Mouse (Mus musculus): ENCODE results near the gene Atg4a-ps. TPM values are rescaled to one million over a fixed set of nuclear protein-coding genes. Genes with fewer than 3 reads are reported as not detected.
"Not testable (repeated sequence)": the region's sequence is repeated elsewhere in the genome, so short reads cannot be mapped to it uniquely, and the experiment has no call there.

The Atg4a-ps gene
- 0.28 and 0.41 TPM in 2 replicates for polyA plus RNA-seq (2012; rRNA removed)

GRCm38 (mm10) chr3:103645968-103646367 is at the start of gene Atg4a-ps:
Atg4a-ps (minus strand) TSS chr3:103646068.
- DNase-seq (ENCODE audit: low spot score) = not testable (repeated sequence)

GRCm38 (mm10) chr3:103695556-103695955 is 49.7 kb upstream of the Atg4a-ps start:
- no peak for DNase-seq (ENCODE audit: low spot score)

GRCm38 (mm10) chr3:103690506-103690905 is 44.6 kb upstream of the Atg4a-ps start:
- DNase-seq (ENCODE audit: low spot score) = no peak

DNA sequence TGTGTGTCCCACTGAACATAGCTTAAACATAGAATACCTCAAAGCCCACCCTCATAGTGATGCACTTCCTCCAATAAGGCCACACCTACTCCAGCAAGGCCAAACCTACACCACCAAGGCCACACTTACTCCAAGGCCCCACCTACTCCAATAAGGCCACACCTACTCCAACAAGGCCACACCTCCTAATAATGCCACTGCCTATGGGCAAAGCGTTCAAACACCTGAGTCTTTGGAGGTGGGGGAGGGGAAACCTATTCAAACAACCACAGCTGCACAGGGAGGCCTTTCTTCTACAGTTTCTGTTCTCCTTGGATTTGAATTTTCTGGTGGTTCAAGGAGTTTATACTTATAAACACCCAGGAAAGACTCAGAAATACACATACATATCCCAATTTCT is 43.2 kb upstream of the Atg4a-ps start:
- no peak for DNase-seq (ENCODE audit: low spot score)

DNA sequence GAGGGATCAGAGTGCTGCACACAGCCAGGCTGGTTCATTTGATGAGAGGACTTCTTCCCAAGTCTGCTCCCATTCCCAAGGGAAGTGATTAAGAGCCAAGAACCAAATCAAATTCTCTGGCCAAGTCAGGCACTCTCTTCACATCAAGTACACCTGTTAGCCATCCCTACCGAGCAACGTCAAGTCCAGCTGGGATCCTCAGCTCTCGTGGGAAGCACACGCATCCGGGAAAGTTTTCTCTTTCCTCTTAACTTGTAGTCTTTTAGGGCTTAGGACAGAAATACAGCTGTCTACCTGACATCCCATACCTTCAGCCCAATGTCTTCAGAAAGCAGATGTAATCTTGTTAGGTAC is 38.1 kb upstream of the Atg4a-ps start:
- DNase-seq (ENCODE audit: low spot score) = no peak

DNA sequence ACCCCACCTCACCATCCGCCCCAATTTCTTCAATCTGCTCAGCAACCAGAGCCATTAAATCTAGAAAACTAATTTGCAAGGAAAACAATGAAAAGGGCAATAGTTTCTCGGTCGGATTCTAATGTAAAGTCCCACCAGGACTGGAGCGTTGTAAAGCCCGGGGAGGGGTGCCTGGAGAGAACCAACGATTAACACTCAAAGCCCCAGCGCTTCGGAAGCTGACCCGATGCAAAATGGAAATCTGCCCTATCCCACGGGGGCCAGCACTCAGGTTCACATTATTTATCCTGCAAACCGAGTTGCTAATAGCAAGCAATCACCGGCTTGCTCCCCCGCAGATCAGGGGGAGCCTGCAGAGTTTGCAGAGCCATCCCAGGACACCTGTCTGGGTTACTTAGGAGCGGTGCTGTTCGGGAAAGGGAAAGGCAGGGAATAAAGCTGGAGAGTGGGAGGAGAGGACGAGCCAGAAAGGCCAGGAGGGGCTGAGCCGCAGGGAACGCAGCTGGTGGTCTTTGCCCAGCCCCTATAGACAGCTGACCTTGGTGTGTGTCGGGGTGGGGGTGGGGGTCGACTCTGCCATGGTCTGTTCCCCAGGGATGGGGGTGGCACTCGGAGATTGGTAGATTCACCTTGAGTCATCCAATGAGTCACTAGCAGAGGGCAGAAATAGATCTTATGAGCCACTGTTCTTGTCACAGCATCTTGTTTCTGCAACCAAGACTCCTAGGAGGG is 37.5 kb upstream of the Atg4a-ps start:
- DNase-seq (ENCODE audit: low spot score) = no peak

- DNase-seq (ENCODE audit: low spot score) = no peak
Observed at GRCm38 (mm10) chr3:103682473-103682872, 36.6 kb upstream of the Atg4a-ps start.

GRCm38 (mm10) chr3:103678811-103679210 is 32.9 kb upstream of the Atg4a-ps start:
- DNase-seq (ENCODE audit: low spot score) = no peak

GRCm38 (mm10) chr3:103672716-103673115 is 26.8 kb upstream of the Atg4a-ps start:
- no peak for DNase-seq (ENCODE audit: low spot score)

DNA sequence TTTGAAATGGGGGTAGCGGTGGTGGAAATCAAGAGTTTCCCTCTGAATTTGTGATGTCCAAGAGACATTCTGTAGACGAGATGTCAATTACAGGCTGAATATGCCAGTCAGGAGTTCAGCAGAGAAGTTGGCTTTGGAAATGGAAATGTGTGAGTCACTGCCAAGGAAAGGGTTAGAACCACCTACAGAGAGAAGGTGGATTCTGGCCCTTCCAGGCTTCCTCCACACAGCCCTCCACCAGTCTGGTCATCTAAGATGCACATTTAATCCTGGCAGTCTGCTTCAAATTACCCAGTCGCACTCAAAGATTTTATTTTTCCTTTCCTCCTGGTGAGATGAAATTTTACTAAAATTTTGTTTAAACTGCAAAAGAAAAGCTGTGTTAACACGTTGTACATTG is 26.2 kb upstream of the Atg4a-ps start:
- no peak for DNase-seq (ENCODE audit: low spot score)

DNA sequence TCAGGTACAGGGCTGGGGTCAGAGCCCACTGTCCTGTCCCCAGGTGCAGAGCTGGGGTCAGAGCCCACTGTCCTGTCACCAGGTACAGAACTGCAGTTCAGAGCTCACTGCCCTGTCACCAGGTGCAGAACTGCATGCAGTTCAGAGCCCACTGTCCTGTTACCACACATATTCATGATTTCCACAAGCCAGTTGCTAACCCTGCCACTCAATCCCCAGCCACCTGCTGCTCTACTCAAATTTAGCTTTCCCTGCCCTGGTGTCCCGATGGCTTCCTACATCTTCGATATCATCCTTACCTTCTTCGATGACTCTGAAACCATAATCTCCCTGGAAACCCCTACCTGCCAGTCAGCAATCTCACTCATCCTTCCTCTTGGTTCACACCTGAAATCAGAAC is 17.5 kb upstream of the Atg4a-ps start:
- DNase-seq (ENCODE audit: low spot score) = no peak

GRCm38 (mm10) chr3:103661714-103662113 is 15.8 kb upstream of the Atg4a-ps start:
- no peak for DNase-seq (ENCODE audit: low spot score)

GRCm38 (mm10) chr3:103660012-103660411 is 14.1 kb upstream of the Atg4a-ps start:
- no peak for DNase-seq (ENCODE audit: low spot score)

- DNase-seq (ENCODE audit: low spot score) = no peak
Observed at GRCm38 (mm10) chr3:103650406-103650805, 4.5 kb upstream of the Atg4a-ps start.

DNA sequence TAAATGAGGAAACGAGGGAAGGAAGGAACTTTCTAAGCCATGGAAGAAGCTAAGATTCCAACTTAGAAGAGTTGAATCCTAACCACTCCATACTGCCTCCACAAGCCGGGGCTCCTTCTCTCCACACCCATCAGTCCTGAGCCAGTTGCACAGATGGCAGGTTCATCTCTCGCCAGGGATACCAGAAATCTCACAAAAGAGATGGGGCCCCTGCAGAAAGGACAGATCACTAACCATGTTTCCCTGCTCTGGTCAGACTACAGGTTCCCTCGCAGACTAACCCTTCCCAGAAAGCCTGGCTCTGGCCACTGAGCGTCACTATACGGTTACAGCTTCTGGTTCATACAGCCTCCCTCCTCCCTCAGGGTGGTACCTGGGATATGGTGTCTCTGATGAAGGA is 3.8 kb upstream of the Atg4a-ps start:
- no peak for DNase-seq (ENCODE audit: low spot score)

GRCm38 (mm10) chr3:103648486-103648885 is 2.6 kb upstream of the Atg4a-ps start:
- DNase-seq (ENCODE audit: low spot score) = no peak

- no peak for DNase-seq (ENCODE audit: low spot score)
Observed at GRCm38 (mm10) chr3:103647164-103647867, 1.4 kb upstream of the Atg4a-ps start.

DNA sequence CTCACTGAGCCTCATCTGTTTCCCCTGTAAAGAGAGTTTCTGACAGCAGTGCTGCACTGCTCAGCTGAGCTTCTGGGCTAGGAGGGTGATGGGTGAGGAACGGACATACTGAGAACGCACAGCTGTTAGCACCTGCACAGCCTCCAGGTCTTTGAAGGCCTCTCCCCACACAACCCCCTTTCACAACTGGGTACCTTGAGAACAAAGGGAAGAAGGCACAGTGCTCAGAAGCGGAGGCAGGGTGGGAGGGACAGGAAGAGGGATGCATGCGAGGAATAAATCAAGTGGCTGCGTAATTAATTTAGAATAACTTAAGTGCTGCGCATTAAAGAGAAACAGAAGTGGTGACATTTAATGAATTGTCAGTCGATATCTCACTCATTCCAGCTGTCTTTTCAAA is 4.6 kb downstream of the Atg4a-ps start:
- no peak for DNase-seq (ENCODE audit: low spot score)

- DNase-seq (ENCODE audit: low spot score) = no peak
Observed at GRCm38 (mm10) chr3:103640226-103640803, 5.6 kb downstream of the Atg4a-ps start.

DNA sequence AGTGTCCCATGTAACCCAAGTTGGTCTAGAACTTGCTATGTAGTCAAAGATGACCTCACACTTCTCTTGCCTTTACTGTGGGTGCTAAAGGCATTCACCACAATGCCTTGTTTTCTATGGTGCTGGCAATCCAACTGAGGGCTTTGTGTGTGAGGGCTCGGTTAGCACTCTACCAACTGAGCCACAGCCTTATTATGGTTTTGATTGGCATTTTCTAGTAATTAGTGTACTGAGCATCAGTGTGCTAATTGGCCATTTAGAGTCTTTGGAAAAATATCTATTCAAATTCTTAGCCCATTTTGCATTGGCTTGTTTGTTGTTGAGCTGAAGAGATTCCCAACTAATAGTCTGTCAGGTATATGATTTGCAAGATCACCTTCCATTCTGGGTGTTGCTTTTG is 8.2 kb downstream of the Atg4a-ps start:
- no peak for DNase-seq (ENCODE audit: low spot score)

DNA sequence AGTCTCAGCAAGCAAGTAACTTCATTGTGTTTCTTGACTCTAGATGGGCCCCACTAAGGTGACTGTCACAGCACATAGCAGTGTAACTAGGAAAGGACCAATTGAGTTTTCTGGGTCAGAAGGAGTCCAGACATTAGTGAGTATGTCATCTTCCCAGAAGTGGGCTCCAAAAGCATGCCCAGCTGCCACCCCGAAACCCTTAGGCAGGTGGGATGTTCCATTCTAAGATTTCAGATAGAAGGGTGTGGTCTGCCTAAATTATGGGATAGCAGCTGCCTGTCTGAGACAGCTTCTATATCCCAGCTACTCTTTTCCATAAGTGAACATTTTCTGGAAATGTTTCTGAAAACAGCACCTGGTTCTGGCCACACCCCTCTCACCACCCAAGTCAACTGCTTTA is 11.6 kb downstream of the Atg4a-ps start:
- DNase-seq (ENCODE audit: low spot score) = no peak

GRCm38 (mm10) chr3:103633831-103634230 is 12.0 kb downstream of the Atg4a-ps start:
- no peak for DNase-seq (ENCODE audit: low spot score)

GRCm38 (mm10) chr3:103633124-103633523 is 12.7 kb downstream of the Atg4a-ps start:
- no peak for DNase-seq (ENCODE audit: low spot score)
